Comparison of ENCODE assay signal across 8 mouse cellular contexts in genomic region chr3:95657711-95658110, GRCm38 (mm10). TPM values are rescaled to one million over a fixed set of nuclear protein-coding genes. Genes with fewer than 3 reads are reported as not detected.
A peak's percentile ranks its signal among the peaks of the same experiment; 100 is the strongest.
DNase-seq lines count a peak whose midpoint lies in the region; ATAC-seq and TF ChIP-seq lines count a peak whose summit lies in the region.

No protein-coding gene starts in this region.

- H3K27me3 ChIP-seq in lung, embryonic 14.5 days (ENCODE audit: insufficient read depth, low read length): no peaks in the 10 kb centered on the region
- no peaks in the 10 kb centered on the region for H3K27me3 ChIP-seq in embryonic facial prominence, embryonic 15.5 days
- H3K27me3 ChIP-seq in limb, embryonic 10.5 days (ENCODE audit: low read depth, poor library complexity, severe bottlenecking): no peaks in the 10 kb centered on the region
- no peaks in the 10 kb centered on the region for H3K27me3 ChIP-seq in neural tube, embryonic 13.5 days

- H3K27ac ChIP-seq in lung, embryonic 14.5 days (ENCODE audit: low read depth): no peak overlapping the region
- H3K27ac ChIP-seq in embryonic facial prominence, embryonic 15.5 days (replicated peaks): peak overlapping the region; percentile 97; the same call in 1 of the 2 replicates
- H3K27ac ChIP-seq in limb, embryonic 10.5 days: peak overlapping the region; percentile 98
- H3K27ac ChIP-seq in neural tube, embryonic 13.5 days (replicated peaks): peak overlapping the region; percentile 99

- no peak for DNase-seq in lung, embryonic 14.5 days
- no peak for DNase-seq in lung, postnatal 25 days (ENCODE audit: low spot score)
- DNase-seq in limb, embryonic 10.5 days (ENCODE audit: low spot score): no peak
- DNase-seq in adrenal gland, adult 2 months: no peak
- no peak for DNase-seq in kidney, adult 9 months

- H3K9me3 ChIP-seq in lung, embryonic 14.5 days (ENCODE audit: low read depth, low read length): no peaks in the 10 kb centered on the region
- H3K9me3 ChIP-seq in embryonic facial prominence, embryonic 15.5 days (replicated peaks): no peaks in the 10 kb centered on the region
- H3K9me3 ChIP-seq in limb, embryonic 10.5 days (replicated peaks): no peaks in the 10 kb centered on the region
- no peaks in the 10 kb centered on the region for H3K9me3 ChIP-seq in neural tube, embryonic 13.5 days

- H3K4me2 ChIP-seq in lung, embryonic 14.5 days: peak overlapping the region; percentile 69
- H3K4me2 ChIP-seq in embryonic facial prominence, embryonic 15.5 days (replicated peaks): peak overlapping the region; percentile 55
- H3K4me2 ChIP-seq in neural tube, embryonic 13.5 days: peak overlapping the region; percentile 93

- H3K4me3 ChIP-seq in lung, embryonic 14.5 days (ENCODE audit: low read depth, low read length): peak overlapping the region; percentile 99
- peak overlapping the region; percentile 93 for H3K4me3 ChIP-seq in embryonic facial prominence, embryonic 15.5 days (replicated peaks)
- peak overlapping the region; percentile 90 for H3K4me3 ChIP-seq in limb, embryonic 10.5 days
- H3K4me3 ChIP-seq in neural tube, embryonic 13.5 days: peak overlapping the region; percentile 87

- H3K4me1 ChIP-seq in lung, embryonic 14.5 days (ENCODE audit: insufficient read depth): peaks cover 18% of the 10 kb centered on the region
- peaks cover 40% of the 10 kb centered on the region for H3K4me1 ChIP-seq in embryonic facial prominence, embryonic 15.5 days
- H3K4me1 ChIP-seq in limb, embryonic 10.5 days: peaks cover 42% of the 10 kb centered on the region
- H3K4me1 ChIP-seq in neural tube, embryonic 13.5 days (replicated peaks): peaks cover 42% of the 10 kb centered on the region

- 88% methylated on average over 3 of the region's 3 CpGs for WGBS in lung, embryonic 14.5 days
- WGBS in embryonic facial prominence, embryonic 15.5 days: 91% methylated on average over 3 of the region's 3 CpGs
- 86% methylated on average over 3 of the region's 3 CpGs for WGBS in limb, embryonic 10.5 days
- 85% methylated on average over 3 of the region's 3 CpGs for WGBS in neural tube, embryonic 13.5 days

- H3K36me3 ChIP-seq in lung, embryonic 14.5 days (ENCODE audit: insufficient read depth): peaks cover 26% of the 10 kb centered on the region
- peaks cover 15% of the 10 kb centered on the region for H3K36me3 ChIP-seq in embryonic facial prominence, embryonic 15.5 days
- H3K36me3 ChIP-seq in limb, embryonic 10.5 days: peaks cover 27% of the 10 kb centered on the region
- H3K36me3 ChIP-seq in neural tube, embryonic 13.5 days: peaks cover 20% of the 10 kb centered on the region

- no peak for ATAC-seq in lung, embryonic 14.5 days (ENCODE audit: insufficient read depth)
- no peak for ATAC-seq in embryonic facial prominence, embryonic 15.5 days (ENCODE audit: insufficient number of reproducible peaks, low FRiP score, low TSS enrichment, low read depth)
- ATAC-seq in neural tube, embryonic 13.5 days (ENCODE audit: low read depth): no peak
- ATAC-seq in CD4-positive, CD25-positive, alpha-beta regulatory T cell, adult 4 months: no peak

- no peak for TF ChIP-seq CTCF in lung, embryonic 14.5 days (IDR thresholded peaks at IDR 0.05; ENCODE audit: low read depth)

- peak overlapping the region; percentile 100 for H3K9ac ChIP-seq in lung, embryonic 14.5 days
- 0 out of 2 replicates have a peak overlapping the region, but pooled peaks have one; percentile 71 for H3K9ac ChIP-seq in embryonic facial prominence, embryonic 15.5 days
- peak overlapping the region; percentile 99 for H3K9ac ChIP-seq in neural tube, embryonic 13.5 days

RNA-seq across cellular contexts. Expression of gene Mcl1, which starts 0.9 kb away (rescaled TPM):
- 82.3 and 83.2 TPM in 2 replicates for polyA plus RNA-seq in lung, embryonic 14.5 days (2014; fragmentation: Nextera tagmentation; extraction: Ambion mirVana)
- polyA plus RNA-seq in embryonic facial prominence, embryonic 15.5 days (2015; fragmentation: Nextera tagmentation; extraction: Ambion mirVana): 51.8 and 55.4 TPM in 2 replicates
- polyA plus RNA-seq in limb, embryonic 10.5 days (2016; fragmentation: Nextera tagmentation; extraction: Ambion mirVana): 49.7 and 52.1 TPM in 2 replicates
- 57.1 and 58.8 TPM in 2 replicates for polyA plus RNA-seq in neural tube, embryonic 13.5 days (2015; fragmentation: Nextera tagmentation; extraction: Ambion mirVana)
- 10 to 100 TPM; 61.0 to 96.6 TPM for polyA plus RNA-seq in CD4-positive, CD25-positive, alpha-beta regulatory T cell, adult 4 months (2017; shearing (Covaris generic))
- 100 to 1,000 TPM; 152 to 159 TPM for total RNA-seq in adrenal gland, adult 2 months (2021)
- polyA plus RNA-seq in adrenal gland, adult 2 months (2012; rRNA removed): 272 and 291 TPM in 2 replicates

RNA-seq across cellular contexts. Expression of gene Adamtsl4, which starts 30.0 kb away (rescaled TPM):
- polyA plus RNA-seq in lung, embryonic 14.5 days (2014; fragmentation: Nextera tagmentation; extraction: Ambion mirVana): 1.6 and 4.0 TPM in 2 replicates
- polyA plus RNA-seq in embryonic facial prominence, embryonic 15.5 days (2015; fragmentation: Nextera tagmentation; extraction: Ambion mirVana): 3.8 and 4.2 TPM in 2 replicates
- 0.63 and 0.77 TPM in 2 replicates for polyA plus RNA-seq in limb, embryonic 10.5 days (2016; fragmentation: Nextera tagmentation; extraction: Ambion mirVana)
- polyA plus RNA-seq in neural tube, embryonic 13.5 days (2015; fragmentation: Nextera tagmentation; extraction: Ambion mirVana): 0.71 and 1.4 TPM in 2 replicates
- polyA plus RNA-seq in CD4-positive, CD25-positive, alpha-beta regulatory T cell, adult 4 months (2017; shearing (Covaris generic)): 1 to 10 TPM; 2.3 to 5.2 TPM
- total RNA-seq in adrenal gland, adult 2 months (2021): 1 to 10 TPM; 6.0 to 8.8 TPM
- 11.0 and 17.4 TPM in 2 replicates for polyA plus RNA-seq in adrenal gland, adult 2 months (2012; rRNA removed)

RNA-seq across cellular contexts. Expression of gene Ensa, which starts 32.9 kb away (rescaled TPM):
- polyA plus RNA-seq in lung, embryonic 14.5 days (2014; fragmentation: Nextera tagmentation; extraction: Ambion mirVana): 64.8 and 66.7 TPM in 2 replicates
- 74.8 and 77.9 TPM in 2 replicates for polyA plus RNA-seq in embryonic facial prominence, embryonic 15.5 days (2015; fragmentation: Nextera tagmentation; extraction: Ambion mirVana)
- 74.6 and 88.2 TPM in 2 replicates for polyA plus RNA-seq in limb, embryonic 10.5 days (2016; fragmentation: Nextera tagmentation; extraction: Ambion mirVana)
- 96.1 and 104 TPM in 2 replicates for polyA plus RNA-seq in neural tube, embryonic 13.5 days (2015; fragmentation: Nextera tagmentation; extraction: Ambion mirVana)
- polyA plus RNA-seq in CD4-positive, CD25-positive, alpha-beta regulatory T cell, adult 4 months (2017; shearing (Covaris generic)): 10 to 100 TPM; 81.6 to 97.8 TPM
- 100 to 1,000 TPM in 1 of 2 experiments, 10 to 100 TPM in 1; 82.5 to 104 TPM for total RNA-seq in adrenal gland, adult 2 months (2021)
- polyA plus RNA-seq in adrenal gland, adult 2 months (2012; rRNA removed): 7.2 and 9.0 TPM in 2 replicates
